Mouse (Mus musculus) heart, postnatal 25 days (tissue): ENCODE data around the gene Serpina3m. TPM values are rescaled to one million over a fixed set of nuclear protein-coding genes. Genes with fewer than 3 reads are reported as not detected.
"Not testable (repeated sequence)": the region's sequence is repeated elsewhere in the genome, so short reads cannot be mapped to it uniquely, and the experiment has no call there.

Source experiments
- DNase-seq: peaks from one replicate; pipeline ENCODE4 v3.0.0; 2022; ENCODE audit warnings: low spot score
- intact Hi-C: fragments of 180-260 bp; cut with DNase I; formaldehyde crosslinking; loops from one replicate; pipeline ENCODE4 v1.15.1; 2025
- total RNA-seq, 2 experiments: library from RNA; stranded (reverse); gene quantifications; 2 replicates each; pipeline ENCODE4 v1.2.3; 2021

Gene Serpina3m
- total RNA-seq = not detected

DNA sequence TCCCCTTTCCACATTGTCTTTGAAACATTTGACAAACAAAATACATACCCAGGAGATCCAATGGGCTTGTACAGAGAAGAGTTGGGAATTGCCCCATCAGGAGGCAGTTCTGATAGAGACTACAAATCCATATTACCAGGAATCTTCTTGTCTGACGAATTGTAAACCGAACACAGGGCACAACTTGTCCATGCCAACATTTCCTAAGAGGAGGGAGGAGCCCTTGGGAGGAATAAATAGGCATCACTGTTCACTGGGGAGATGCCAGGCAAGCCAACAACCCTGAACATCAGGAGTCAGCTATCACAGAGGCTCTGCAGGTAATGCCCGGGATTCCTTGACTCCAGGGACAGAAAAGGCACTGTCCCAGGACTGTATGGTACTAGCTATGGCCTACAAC lies at the start of gene Serpina3m, which contains the start of gene Serpina3k:
Serpina3m (plus strand) TSS at position 261 of the 400 bp plus-strand sequence.
Serpina3k (plus strand) TSS at position 261 of the 400 bp plus-strand sequence.
- intact Hi-C loops, DNase-seq: not testable (repeated sequence)

DNA sequence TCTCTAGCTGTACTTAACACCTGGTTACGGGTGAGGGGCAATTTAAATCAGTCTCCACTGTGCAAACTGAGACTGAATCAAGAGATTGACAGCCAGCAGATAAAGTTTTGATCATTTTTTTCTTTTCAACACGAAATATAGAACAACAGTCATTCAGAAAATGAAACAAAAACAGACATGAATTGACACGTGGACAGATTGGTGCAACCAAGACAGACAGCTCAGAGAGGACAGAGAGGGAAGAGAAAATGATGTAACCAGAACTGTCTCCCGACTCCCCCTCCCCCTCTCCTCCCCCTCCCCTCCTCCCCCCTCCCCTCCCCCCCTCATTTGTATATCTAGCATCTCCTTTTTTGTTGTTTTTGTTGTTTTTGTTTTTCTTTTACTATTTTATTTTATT lies 48.4 kb upstream of the Serpina3m start:
- intact Hi-C loops = no loop called here
- no peak for DNase-seq

DNA sequence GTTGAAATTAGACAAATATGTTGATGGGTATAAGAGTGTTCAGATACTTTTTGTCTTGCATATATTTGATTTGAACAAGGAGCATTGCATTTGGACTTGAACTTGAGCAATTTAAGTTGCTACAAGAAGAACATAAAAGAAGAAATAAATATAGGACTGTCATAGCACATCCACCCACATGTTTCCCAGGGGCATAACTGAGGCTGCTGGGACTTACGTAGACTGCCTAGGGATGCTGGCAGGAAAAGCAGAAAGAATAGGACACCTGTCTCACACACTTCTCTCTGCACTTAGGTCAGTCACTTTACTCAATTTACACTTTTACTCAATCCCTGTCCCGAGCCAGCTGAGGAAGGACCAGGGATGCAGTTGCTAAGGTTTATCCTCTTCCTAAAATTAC lies 44.3 kb upstream of the Serpina3m start:
- intact Hi-C loops = no loop called here
- DNase-seq = no peak

DNA sequence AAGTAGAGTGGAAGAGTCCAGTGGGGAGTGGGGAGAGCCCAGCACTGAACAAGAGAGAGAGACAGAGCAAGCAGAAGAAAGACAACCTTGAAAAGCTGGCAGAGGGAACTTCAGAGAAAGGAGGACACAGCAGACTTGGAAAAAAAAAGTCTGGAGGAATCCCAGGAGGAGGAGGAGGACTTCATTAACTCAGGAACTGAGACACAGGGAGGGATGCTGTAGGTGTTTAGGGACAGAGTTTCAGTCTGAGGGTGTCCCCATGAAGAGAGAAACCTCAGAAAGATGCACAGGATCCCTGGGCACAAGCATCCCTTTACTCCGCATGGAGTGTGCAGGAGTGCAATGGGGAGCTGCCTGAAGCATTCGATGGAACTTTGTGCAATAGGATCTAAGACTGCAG lies 40.2 kb upstream of the Serpina3m start:
- intact Hi-C loops = no loop called here
- DNase-seq = no peak

DNA sequence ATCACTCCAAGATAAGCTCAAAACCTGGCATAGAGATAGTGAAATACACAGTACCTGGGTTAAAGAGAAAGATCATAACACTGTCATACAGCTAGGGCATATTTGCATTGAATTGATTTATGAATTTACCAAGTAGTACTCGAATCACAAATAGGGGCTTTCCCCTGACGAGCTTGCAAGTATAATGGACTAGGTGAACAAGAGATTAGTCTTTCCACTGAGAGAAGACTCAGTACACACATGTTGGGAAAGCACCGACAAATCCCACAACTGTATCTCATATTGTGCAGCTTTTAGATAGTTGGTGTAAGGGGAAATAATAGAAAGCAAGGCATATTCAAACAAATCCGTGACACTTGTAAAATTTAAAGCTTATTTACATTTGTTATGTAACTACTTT lies 32.3 kb upstream of the Serpina3m start:
- DNase-seq = no peak
- intact Hi-C loops = no loop called here

DNA sequence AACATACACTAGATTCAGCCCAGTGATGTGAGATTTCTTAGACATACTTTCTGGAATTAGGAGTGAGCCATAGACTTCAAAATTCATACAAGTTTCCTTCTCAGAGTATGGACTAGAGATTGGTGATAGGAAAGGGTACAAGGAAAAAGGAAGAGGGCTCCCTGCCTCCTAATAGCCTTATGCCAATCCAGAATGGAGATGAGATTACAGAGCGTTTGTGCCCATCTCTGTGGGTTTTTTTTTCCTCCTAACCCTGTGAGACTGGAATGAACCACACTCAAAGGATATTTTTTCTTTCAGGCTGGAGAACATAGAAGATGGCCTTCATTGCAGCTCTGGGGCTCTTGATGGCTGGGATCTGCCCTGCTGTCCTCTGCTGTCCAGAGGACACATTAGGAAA lies 24.0 kb upstream of the Serpina3m start, which contains the start of gene Serpina3j:
Serpina3j (plus strand) TSS at position 301 of the 400 bp plus-strand sequence.
- intact Hi-C loops = no loop called here
- DNase-seq = no peak

DNA sequence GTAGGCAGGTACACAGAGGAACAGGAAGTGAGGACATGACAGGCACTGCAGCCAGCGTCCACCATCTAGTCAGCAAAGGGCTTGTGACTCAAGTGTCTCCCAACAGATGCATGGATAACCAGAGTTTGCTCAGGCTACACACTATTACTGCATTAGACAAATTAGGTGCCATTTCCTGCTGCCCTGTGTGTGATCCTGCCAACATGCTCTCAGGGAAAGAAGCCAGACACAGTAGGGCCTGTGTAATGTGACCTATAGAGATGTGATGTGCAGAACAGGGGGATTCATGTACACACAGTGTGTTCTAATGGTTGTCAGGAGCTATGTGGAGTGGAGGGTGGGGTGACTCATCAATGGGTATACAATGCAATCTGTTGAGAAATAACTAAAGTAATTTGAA lies 15.8 kb upstream of the Serpina3m start:
- DNase-seq = no peak
- intact Hi-C loops = no loop called here

DNA sequence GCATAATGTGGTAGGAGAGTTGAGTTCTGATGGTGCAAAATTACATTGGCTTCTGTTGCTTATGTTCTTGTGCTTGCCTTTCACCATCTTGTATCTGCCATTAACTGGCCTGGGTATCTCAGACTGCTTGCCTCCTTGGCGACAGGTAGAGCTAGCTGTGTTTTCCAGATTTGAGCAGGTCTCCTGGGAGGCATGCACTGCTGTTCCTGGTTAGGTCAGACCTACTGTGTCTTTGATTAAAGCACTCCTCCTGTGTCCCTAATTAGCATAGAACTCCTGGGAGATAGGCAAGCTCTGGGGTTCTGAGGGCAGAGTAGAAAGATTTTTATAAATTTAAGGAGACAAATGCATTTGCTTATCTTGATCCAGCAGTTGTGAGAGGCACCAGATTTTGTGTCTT lies 6.6 kb upstream of the Serpina3m start:
- intact Hi-C loops = no loop called here
- no peak for DNase-seq

DNA sequence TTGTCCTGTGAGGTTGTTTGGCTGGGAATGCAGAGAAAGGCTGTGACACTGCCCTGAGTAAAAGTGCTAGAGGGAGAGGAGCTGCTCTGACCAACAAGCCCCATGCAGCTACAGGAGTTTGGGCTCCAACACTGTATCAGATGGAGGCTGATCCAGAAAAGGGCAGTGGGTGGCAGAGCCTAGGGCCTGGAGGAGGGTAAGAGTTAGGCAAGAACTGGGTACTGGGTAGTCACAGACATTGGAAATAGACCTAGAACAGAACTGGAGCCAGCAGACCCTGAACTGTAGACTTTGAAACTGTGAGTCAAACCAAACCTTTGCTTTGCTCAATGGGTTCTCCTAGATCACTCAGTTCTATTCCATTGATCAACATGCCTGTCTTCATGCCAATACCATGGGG lies 1.4 kb upstream of the Serpina3m start:
- not testable (repeated sequence) for DNase-seq

DNA sequence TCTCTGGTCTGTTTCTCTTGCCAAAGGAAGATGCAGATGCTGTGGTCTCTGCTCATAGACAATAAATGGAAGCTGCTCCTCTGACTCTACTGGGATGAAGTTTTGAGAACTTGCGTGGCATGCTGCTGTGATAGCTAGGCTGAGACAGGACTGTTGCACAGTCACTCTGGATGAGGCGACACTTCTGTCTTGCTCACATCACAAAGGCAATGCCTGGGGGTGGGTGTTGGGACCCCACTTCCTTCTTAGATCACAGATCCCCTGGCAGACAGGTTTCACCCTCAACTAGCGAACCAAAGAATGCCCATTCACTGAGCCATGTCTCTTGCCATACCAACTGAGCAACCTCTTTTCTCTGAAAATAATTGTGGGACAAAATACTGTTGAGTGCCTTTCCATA lies 419 bp downstream of the Serpina3m start:
- intact Hi-C loops = no loop called here

More for the DNA sequence above, 1.4 kb upstream of the Serpina3m start:
- intact Hi-C loops = not testable (repeated sequence)

DNA sequence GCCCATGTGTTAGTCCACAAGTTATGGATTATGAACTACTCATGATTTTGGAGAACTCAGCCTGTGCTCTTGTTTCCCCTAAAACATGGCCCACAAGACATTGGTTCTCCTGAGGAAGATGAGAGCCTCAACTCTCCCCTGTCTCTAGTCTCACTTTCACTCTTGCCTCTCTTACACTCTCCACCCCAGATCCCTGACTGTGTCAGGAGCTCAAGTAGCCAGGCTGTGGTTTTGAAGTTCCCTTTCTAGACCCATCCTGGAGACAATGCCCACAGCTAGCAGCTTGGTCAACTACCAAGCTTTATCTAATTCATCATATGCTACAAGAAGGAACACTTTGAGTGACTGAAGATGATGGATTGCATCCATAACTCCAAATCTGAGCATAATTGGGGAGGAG lies 4.2 kb downstream of the Serpina3m start:
- intact Hi-C loops, DNase-seq: not testable (repeated sequence)

More for the DNA sequence above, 419 bp downstream of the Serpina3m start:
- no peak for DNase-seq

DNA sequence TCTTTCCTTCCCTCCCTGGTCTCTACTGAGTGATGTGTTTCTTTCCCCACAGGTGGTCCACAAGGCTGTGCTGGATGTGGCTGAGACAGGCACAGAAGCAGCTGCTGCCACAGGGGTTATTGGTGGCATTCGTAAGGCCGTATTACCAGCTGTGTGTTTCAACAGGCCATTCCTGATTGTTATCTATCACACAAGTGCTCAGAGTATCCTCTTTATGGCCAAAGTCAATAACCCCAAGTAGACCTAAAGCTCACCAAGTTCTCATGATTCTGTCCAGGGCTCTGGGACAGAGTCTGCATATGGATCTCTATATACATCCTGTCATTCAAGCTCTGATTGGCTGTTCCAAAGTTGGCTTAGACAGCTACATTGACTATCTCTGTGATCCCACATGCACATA lies 6.9 kb downstream of the Serpina3m start:
- no peak for DNase-seq
- intact Hi-C loops = no loop called here

DNA sequence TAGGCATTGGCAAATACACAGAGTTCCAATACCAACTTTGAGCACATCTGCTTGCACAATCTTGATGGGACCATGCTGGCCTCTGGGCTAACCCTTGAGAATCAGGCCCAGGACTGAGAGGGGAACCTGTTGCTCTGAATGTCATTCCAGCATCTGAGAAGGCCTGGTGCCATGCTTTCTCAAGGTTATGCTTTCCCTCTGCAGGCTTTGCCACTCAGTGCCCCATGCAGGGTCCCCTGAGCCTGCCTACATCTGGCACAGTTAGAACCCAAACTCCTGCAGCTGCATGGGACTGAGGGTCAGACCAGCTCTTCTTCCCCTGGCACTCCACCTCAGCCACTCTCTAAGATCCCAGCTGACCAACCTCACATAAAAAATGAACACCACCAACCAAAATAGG lies 7.4 kb downstream of the Serpina3m start:
- DNase-seq = no peak
- intact Hi-C loops = no loop called here

DNA sequence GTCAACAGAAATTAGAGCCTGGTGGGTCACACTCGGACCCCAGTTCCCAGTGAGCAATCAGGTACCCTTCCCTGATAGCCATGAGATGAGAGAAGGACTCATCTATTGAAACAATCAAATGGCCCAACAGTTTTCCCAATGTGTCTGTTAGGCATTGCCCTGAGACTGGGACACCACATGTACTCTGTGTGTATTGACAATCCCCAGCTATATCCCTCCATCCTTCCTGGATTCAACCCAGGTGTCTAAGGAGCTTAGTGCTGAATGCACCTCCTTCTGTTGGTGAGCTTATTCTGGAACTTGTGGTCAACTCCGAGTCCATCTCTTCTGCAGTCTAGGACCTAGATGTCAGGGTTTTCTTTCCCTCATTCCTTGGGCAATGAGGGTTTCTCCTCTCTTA lies 8.8 kb downstream of the Serpina3m start:
- intact Hi-C loops = no loop called here
- DNase-seq = no peak

DNA sequence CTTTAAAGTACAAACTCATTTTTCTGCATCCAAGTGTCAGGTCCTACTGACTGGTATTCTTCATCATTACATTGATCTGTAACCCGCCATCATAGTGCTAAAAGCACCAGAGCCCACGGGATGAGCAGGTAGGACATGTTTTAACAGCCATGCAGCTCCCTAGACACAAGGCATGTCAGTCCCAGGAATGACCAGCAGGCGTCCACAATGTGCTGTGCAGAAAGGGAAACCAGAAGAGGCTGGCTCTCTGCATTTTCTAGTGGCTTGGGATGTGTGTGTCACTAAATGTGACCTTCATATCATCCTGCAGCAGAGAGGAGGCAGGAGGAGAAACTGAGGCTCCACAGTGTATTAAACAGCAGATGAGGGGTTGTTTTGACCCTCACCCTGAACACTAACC lies 13.5 kb downstream of the Serpina3m start:
- DNase-seq, intact Hi-C loops: not testable (repeated sequence)

DNA sequence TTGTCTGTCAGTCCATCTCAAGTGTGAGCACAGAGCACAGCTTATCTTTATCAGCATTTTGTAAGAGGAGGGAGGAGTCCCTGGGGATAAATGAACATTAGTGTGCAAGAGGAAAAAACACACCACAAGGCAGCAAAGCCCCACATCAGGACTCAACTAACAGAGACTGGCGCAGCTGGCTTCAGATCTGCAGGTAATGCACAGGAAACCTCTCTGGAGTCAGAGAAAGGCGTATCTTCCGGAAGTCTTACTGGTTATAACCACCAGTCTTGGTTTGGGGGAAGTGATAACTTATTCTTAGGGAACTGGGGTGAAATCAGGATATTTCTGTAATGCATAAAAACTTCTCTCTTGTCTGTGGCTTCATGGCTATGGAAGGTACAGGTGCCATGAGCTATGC lies 17.7 kb downstream of the Serpina3m start:
- intact Hi-C loops = no loop called here
- DNase-seq = no peak

DNA sequence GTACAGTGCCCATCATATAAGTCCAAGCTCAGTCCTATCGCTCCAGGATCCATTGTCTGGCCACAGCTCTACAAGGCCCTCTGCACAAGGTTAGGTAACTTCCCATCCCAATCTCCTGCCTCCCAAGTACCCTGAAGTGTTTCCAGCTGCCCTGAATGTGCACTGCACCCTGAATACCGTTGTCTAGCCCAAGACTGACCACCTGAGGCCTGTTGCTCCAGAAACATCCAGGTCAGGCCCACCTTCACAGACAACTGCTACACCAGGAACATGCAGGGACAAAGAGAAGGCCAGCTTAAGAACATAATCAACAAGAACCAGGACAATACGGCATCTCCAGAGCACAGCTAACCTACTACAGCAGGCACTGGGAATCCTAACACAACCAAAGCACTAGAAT lies 31.7 kb downstream of the Serpina3m start:
- DNase-seq = no peak
- intact Hi-C loops = no loop called here

DNA sequence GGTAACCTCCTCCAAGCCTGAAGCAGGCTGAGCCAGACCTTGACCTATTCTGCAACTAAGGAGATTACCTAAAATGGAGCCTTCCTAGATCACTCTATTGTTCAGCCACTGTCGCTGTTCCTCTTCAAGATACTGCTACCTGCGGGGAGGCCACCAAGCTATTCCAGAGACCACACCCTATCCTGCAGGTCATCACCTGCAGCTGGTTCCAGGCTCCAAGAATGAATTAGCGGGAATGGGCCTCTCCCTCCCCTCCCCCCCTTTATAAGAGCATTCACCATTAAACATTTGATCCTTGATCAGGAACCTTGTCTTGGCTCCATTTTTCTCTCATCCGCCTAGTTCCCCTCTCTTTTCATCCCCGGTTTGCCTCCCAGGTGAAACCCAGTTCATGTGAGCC lies 38.9 kb downstream of the Serpina3m start:
- DNase-seq, intact Hi-C loops: not testable (repeated sequence)

DNA sequence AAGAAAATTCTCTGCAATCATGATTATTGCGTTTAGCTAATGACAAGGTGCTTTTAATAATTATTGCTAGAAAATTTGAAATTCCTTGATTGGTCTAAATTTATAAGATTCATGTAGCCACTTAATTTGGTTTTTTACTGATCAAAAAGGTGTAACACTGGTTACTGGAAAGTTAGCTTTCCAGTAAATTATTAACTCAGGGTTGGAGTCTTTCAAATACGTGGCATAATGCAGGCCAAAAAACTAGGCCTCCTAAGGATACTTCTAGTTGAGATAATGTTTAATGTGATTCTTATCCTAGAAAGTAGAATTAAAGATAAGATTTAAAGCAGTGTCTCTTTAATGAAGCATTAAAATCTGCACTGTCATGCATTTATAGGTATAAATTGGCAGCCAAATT lies 40.1 kb downstream of the Serpina3m start:
- intact Hi-C loops, DNase-seq: not testable (repeated sequence)

DNA sequence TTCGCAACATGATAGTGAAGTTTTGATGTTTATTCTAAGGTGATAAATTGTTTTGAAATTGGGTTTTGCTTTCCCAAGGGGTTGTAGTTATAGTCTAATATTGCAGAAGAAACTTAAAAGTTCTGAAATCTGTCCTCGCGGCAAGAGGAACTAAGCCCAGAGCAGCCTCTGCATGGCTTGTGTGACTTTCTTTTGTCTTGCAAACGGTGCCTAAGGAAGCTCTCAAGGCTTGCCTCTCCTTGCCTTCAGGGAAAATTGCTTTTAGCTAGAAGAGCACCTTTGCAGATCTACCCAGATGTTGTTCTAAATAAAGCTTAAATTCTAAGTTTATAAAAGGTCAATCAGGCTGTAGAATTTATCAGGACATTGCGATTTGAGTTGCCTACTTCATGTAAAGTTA lies 40.5 kb downstream of the Serpina3m start:
- DNase-seq, intact Hi-C loops: not testable (repeated sequence)

DNA sequence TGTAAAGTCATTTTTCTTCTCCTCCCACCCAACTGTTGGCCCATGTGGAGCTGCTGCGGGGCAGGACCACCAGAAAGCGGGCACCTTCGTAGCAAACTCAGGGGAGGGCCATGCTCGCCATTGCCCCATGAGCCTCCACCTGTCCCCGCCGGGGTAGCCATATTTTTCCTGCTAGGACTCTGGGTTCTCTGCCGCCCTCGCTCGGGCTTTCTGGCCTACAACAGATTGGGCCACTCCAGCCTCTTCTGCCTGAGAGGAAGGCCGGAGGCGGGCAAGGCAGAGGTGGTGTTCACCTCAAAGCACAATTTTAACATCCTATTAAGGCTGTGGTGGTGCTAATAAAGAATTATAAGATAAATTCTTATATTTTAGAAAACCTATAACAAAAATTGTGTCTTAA lies 41.6 kb downstream of the Serpina3m start:
- no peak for DNase-seq

DNA sequence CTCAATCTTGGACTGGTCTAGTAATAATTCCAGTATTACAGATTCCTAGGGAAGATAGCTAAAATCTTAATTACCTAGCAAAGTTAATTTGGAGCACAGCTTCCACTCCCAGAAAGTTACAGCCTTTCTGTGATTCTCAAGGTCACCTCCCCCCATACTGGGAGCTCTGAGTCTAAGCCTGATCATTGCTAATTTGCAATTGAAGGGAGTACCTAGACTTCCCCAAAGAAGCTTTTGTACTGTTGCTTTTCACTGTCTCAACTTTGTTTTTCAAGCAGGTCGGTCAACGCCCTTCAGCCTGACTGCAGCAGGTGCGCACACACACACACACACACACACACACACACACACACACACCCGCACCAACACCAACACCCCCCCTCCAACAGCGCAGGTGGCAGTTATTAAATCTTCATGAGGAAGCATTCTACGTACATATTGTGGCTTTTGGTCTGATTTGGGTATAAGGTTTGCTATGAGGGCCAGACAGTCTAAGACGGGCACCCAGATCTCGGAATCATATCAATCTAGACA lies 42.9 kb downstream of the Serpina3m start:
- intact Hi-C loops, DNase-seq: not testable (repeated sequence)

More for the DNA sequence above, 41.6 kb downstream of the Serpina3m start:
- intact Hi-C loops = no loop called here
